Mouse (Mus musculus): Measurements from ENCODE around the gene D430041D05Rik. TPM values are rescaled to one million over a fixed set of nuclear protein-coding genes. Genes with fewer than 3 reads are reported as not detected.

D430041D05Rik gene
- polyA plus RNA-seq, 1 experiment, result 0.03 TPM

DNA sequence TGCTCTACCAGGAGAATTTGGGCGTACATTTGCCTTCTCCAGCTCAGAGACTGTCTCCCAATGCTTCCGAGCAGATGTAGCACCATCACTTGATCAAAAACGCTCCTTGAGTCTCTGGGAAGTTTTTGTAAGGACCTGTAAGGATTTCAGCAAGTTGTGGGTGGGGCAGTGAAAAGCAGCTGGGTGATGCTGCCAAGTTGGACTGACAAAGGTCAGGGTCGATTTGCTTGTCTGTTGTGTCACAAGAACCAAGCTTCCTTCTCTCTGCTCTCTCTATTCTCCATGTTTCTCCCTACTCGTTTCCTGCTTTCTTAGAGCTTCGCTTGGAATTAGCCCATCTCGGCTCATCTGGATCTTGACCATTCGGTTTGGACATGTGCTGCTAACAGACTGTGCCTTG lies 268.7 kb downstream of the D430041D05Rik start:
- Histone ChIP-seq H3K4me1 (peaks cover 8% of the 10 kb centered on the region), H3K9me3 (peaks cover 25% of the 10 kb centered on the region), H3K27me3 (replicated peaks) (peaks cover 28% of the 10 kb centered on the region), H3K36me3 (replicated peaks; ENCODE audit: low read length) (no peaks in the 10 kb centered on the region), H3K4me3 (replicated peaks) (no peak overlapping the region)
- no peak for TF ChIP-seq FLI1 (IDR thresholded peaks at IDR 0.05; ENCODE audit: low read length)
- no peak for TF ChIP-seq GATA1 (IDR thresholded peaks at IDR 0.05; ENCODE audit: borderline replicate concordance, low read length)

DNA sequence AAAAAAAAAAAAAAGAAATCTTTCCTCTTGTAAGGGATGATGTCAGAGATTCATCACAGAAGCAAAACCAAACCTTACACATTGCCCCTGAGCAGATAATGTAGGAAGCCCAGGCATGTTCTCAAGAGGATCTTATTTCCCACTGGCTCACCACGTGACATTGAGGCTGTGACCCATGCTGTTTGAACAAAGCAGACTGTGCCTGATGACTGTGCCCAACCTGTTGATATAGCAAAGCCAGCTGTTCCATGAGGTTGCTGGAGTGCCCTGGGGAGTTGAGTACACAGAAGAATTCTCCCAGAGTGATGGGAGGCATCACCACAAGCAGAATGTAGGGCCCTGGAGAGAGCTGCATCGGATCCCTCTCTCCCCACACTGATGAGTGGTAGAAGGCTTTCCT lies 274.9 kb downstream of the D430041D05Rik start:
- TF ChIP-seq FLI1 (IDR thresholded peaks at IDR 0.05; ENCODE audit: low read length) (no peak), GATA1 (IDR thresholded peaks at IDR 0.05; ENCODE audit: borderline replicate concordance, low read length) (no peak)
- peaks cover 14% of the 10 kb centered on the region for H3K4me1 ChIP-seq
- H3K36me3 ChIP-seq (replicated peaks; ENCODE audit: low read length), result no peaks in the 10 kb centered on the region
- no peak overlapping the region for H3K4me3 ChIP-seq (replicated peaks)
- peaks cover 48% of the 10 kb centered on the region for H3K27me3 ChIP-seq (replicated peaks)
- peaks cover 9% of the 10 kb centered on the region for H3K9me3 ChIP-seq

DNA sequence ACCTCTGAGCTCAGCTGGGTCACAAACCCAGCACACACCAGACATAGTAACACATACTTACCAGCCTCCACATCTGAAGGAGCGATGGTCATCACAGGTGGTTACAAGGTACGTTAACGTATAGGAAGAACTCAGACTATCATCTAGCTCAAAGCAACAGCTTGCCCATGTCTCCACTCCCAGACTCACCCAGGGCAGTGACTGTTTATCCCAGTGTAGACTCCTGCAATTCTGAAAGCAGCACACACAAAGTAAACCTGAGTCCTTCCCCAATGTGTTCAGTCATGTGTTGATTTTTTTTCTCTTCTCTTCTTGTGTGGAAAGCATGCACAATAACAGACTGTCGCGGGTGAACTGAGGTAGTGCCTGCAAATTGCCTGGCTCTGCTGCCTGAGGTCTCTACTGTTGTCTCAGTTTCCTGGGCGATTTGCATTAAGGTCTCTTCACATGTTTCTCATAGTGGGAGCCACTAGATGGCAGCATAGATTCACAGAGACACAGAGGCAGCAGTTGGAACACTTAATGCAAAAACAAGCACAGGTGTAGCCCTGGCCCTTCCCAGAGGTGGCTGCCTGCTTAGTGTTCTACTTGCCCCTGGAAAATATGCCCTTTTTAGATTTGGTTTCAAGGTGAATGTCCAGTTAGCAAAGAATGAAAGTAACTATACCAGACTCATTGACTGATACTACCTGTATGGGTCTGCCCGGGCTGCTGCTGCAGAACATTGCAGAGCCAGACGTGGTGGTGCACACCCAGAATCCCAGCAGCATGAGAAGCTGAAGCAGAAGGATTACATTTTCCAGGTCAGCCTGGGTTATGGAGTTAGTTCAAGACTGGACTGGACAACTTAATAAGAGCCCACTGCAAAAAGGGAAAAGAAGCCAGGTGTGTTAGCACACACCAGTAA lies 276.4 kb downstream of the D430041D05Rik start:
- Histone ChIP-seq H3K27me3 (replicated peaks) (peaks cover 56% of the 10 kb centered on the region), H3K4me1 (peaks cover 19% of the 10 kb centered on the region), H3K9me3 (peaks cover 9% of the 10 kb centered on the region), H3K4me3 (replicated peaks) (peak overlapping the region; percentile 25), H3K36me3 (replicated peaks; ENCODE audit: low read length) (no peaks in the 10 kb centered on the region)
- no peak for TF ChIP-seq FLI1 (IDR thresholded peaks at IDR 0.05; ENCODE audit: low read length)
- no peak for TF ChIP-seq GATA1 (IDR thresholded peaks at IDR 0.05; ENCODE audit: borderline replicate concordance, low read length)

DNA sequence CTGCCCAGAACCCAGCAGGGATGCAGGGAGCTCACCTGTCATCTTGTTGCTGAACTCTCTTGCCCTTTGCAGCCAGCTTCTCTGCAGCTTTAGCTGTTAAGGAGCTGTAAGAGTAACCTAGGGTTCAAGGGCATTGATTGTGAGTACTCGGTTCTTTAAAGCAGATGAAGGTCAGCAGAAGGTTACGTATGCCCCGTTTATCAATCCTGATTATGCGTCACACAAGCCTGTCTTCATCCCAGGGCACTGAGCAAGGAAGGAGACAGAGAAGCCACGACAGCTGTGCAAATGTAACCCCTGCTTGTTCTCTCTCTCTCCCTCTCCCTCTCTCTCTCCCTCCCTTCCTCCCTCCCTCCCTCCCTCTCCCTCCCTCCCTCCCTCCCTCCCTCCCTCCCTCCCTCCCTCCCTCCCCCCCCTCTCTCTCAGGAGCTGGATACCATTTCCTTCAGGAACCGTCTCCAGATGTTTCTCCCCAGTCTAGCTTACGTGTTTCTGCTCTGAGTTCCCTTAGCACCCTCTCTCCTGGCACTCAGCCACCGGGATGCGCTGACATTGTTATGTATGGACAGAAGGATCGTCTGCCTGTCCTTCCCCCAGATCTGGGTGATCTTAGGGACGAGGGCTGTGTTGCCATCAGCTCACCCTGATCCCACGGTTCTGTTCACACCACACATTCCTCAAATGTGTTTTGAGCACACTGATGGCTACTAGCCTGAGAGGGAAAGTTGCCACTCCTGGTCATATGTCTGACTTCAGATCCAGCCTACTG lies 277.6 kb downstream of the D430041D05Rik start:
- no peaks in the 10 kb centered on the region for H3K36me3 ChIP-seq (replicated peaks; ENCODE audit: low read length)
- H3K27me3 ChIP-seq (replicated peaks), result peaks cover 63% of the 10 kb centered on the region
- H3K4me3 ChIP-seq (replicated peaks), result peak overlapping the region; percentile 46
- no peak for TF ChIP-seq FLI1 (IDR thresholded peaks at IDR 0.05; ENCODE audit: low read length)
- TF ChIP-seq GATA1 (IDR thresholded peaks at IDR 0.05; ENCODE audit: borderline replicate concordance, low read length), result no peak
- peaks cover 19% of the 10 kb centered on the region for H3K4me1 ChIP-seq
- no peaks in the 10 kb centered on the region for H3K9me3 ChIP-seq

DNA sequence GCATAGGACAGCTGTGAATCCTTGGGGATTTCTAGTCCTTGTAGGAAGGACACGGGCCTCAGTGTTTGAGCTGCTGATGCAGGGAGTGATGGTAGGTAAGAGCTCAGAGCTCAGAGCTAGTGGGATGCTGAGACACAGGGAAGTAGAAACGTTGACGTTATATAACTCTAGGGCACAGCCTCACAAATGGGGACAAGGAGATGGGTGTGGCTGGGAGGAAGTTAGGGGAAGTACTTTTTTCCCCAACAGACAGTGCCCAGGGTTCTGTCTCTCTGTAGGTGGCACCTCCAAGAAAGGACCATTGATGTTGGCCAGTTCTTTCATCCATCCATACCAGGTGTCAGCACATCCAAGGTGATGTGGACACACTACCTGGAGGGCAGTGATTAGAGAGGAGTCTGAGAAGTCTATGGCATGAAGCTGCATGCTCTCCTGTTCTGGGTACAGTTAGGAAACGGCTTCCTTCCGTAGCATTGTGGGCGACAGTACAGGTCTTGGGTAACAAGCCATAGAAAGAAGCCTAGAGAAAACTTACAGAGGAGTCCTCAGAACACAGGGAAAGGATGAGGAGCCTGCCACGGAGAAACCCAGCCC lies 278.4 kb downstream of the D430041D05Rik start:
- TF ChIP-seq FLI1 (IDR thresholded peaks at IDR 0.05; ENCODE audit: low read length), result no peak
- no peak for TF ChIP-seq GATA1 (IDR thresholded peaks at IDR 0.05; ENCODE audit: borderline replicate concordance, low read length)
- H3K4me1 ChIP-seq, result peaks cover 19% of the 10 kb centered on the region
- no peaks in the 10 kb centered on the region for H3K36me3 ChIP-seq (replicated peaks; ENCODE audit: low read length)
- H3K27me3 ChIP-seq (replicated peaks), result peaks cover 69% of the 10 kb centered on the region
- no peak overlapping the region for H3K4me3 ChIP-seq (replicated peaks)
- H3K9me3 ChIP-seq, result no peaks in the 10 kb centered on the region

DNA sequence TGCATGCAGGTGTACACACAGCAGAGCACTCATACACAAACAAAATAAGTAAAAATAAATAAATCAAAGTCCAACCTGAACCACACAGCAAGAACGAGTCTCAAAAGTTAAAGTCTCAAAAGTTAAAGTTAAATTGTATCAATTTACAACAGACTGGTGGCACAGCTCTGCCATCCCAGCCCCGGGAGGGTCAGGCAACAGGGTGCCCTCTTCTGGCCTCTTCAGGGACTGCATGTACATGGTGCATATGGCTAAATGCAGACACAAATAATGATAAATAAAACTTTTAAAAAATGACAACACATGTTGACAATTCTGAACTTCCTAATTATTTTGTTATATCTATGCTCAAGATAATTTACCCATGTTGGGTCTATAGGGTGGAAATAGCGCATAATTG lies 279.8 kb downstream of the D430041D05Rik start:
- H3K4me1 ChIP-seq, result peaks cover 19% of the 10 kb centered on the region
- H3K27me3 ChIP-seq (replicated peaks), result peaks cover 69% of the 10 kb centered on the region
- H3K9me3 ChIP-seq, result no peaks in the 10 kb centered on the region
- H3K36me3 ChIP-seq (replicated peaks; ENCODE audit: low read length), result no peaks in the 10 kb centered on the region
- no peak for TF ChIP-seq FLI1 (IDR thresholded peaks at IDR 0.05; ENCODE audit: low read length)
- no peak for TF ChIP-seq GATA1 (IDR thresholded peaks at IDR 0.05; ENCODE audit: borderline replicate concordance, low read length)
- no peak overlapping the region for H3K4me3 ChIP-seq (replicated peaks)

DNA sequence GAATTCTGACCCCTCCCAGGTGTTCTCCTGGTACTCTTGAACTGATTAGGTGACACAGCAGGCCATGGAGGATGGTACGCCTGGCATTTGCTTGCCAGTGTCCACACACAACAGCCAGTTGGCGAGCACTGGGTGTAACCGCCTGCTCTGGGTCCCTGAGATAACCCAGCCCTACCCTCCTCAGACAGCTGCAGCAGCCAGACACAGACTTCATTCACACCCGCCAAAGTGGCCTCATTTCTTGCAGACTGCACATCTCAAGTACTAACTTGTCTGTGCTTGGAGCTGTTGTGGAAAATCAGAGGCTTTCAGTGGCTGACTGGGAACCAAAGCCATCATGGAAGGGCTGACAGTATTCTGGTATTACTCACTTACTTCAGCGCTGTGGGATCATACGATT lies 280.6 kb downstream of the D430041D05Rik start:
- TF ChIP-seq GATA1 (IDR thresholded peaks at IDR 0.05; ENCODE audit: borderline replicate concordance, low read length), result no peak
- Histone ChIP-seq H3K36me3 (replicated peaks; ENCODE audit: low read length) (no peaks in the 10 kb centered on the region), H3K4me3 (replicated peaks) (no peak overlapping the region), H3K9me3 (no peaks in the 10 kb centered on the region), H3K4me1 (peaks cover 26% of the 10 kb centered on the region), H3K27me3 (replicated peaks) (peaks cover 70% of the 10 kb centered on the region)

DNA sequence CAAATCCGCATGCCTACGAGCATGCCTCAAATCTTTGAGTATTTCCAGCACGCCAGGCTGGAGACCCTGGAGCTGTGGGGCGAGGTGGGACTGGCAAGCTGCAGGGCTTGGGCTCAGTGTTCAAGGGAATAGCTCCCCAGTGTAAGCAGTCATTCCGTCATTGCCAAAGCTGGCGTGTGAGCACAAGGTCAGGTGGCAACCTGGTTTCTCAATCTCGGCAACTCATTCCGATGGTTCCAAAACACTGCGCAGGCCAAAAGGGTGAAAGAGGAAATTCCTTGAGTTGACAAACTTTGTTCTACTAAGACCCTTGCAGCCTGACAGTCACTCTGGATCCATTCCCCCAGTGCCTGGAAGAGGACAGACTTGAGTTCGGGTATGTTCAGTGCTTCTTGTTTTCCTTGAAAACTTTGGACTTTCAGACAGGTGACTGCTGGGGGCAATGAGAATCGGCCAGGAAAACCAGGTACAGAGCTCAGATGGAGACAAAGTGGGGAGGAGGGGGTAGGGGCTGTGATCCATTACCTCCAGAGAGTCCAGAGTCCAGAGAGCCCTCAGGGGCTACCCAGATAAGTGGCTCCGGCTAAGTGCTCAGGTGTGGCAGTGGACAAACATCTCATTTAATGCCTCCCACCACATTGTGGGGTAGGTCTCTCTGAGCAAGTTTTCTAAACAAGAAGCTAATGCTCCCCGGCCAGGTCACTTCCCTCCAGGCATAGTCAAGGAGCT lies 281.8 kb downstream of the D430041D05Rik start:
- H3K27me3 ChIP-seq (replicated peaks), result peaks cover 75% of the 10 kb centered on the region
- TF ChIP-seq GATA1 (IDR thresholded peaks at IDR 0.05; ENCODE audit: borderline replicate concordance, low read length) (no peak), FLI1 (IDR thresholded peaks at IDR 0.05; ENCODE audit: low read length) (no peak)
- H3K9me3 ChIP-seq, result no peaks in the 10 kb centered on the region
- peaks cover 21% of the 10 kb centered on the region for H3K4me1 ChIP-seq
- no peaks in the 10 kb centered on the region for H3K36me3 ChIP-seq (replicated peaks; ENCODE audit: low read length)
- H3K4me3 ChIP-seq (replicated peaks), result no peak overlapping the region

DNA sequence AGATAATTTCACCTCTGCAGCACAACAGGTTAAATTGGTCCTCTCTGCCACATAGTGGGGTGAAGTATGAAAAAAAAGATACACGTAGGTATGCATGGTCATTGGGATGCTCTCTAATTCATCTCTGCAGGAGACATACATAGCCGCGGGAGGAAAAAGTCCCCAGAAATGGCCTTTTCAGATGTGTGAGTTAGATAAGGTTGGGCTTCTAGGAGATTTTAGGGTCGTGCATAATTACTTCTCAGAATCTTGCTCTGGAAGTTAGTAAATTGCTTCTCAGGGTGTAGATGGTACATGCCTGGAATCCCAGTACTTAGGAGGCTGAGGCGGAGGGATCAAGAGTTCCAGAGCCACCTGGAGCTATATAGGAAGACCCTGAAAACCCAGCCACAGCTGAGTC lies 286.7 kb downstream of the D430041D05Rik start:
- Histone ChIP-seq H3K36me3 (replicated peaks; ENCODE audit: low read length) (no peaks in the 10 kb centered on the region), H3K9me3 (no peaks in the 10 kb centered on the region), H3K27me3 (replicated peaks) (peaks cover 55% of the 10 kb centered on the region), H3K4me1 (peaks cover 47% of the 10 kb centered on the region), H3K4me3 (replicated peaks) (no peak overlapping the region)
- TF ChIP-seq FLI1 (IDR thresholded peaks at IDR 0.05; ENCODE audit: low read length), result no peak
- TF ChIP-seq GATA1 (IDR thresholded peaks at IDR 0.05; ENCODE audit: borderline replicate concordance, low read length), result no peak
